In the genomic region with DNA sequence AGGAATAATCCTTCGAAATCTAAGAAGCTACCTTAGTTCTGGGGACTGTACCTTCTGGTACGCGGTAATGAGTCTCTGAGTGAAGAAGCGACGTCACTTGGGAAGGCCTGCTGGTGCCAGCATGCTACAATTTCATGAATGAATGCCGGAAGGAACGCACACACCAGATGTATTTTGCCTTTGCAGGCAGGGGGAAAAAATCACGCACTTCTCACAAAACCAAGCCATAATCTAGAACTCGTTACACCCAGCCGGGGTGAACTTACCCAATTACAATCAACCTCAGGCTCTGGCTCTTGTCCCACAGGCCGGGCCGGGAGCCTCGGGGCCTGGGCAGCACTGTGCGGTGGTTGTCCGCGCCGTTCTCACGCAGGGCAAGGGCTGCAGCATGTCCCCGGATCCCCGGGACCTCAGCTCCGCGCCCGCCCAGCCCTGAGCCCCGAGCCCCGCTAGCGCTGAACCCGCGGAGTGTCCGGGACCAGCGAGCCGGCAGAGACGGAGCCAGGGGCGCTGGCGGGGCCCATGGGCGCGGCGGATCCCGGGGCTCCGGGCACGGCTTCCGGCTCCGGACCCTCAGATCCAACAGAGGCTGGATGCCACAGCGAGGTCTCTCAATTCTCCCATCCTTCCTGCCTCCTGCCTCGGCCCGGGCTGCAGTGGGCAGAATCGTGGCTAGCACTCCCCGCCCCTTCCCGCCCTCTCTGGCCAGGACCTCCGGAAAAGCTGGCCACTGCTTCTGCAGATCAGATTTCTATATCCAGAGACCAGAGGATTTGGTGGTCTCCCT, we compare ENCODE assay signal across 9 mouse cellular contexts. TPM values are rescaled to one million over a fixed set of nuclear protein-coding genes. Genes with fewer than 3 reads are reported as not detected.
DNase-seq lines count a peak whose midpoint lies in the region; ATAC-seq and TF ChIP-seq lines count a peak whose summit lies in the region.
"Had no signal": no experiment of that assay in that cellular context is flagged by ENCODE, and none has a peak within 500 bp of the region (broad histone marks: within the 10 kb centered on the region; RNA-seq: fewer than 3 reads in every experiment).

No protein-coding gene starts in this region.

- no peaks in the 10 kb centered on the region for H3K9me3 ChIP-seq in hindbrain, postnatal 0 days (ENCODE audit: low read length)
- no peaks in the 10 kb centered on the region for H3K9me3 ChIP-seq in midbrain, embryonic 13.5 days

- H3K36me3 ChIP-seq in hindbrain, postnatal 0 days (ENCODE audit: insufficient read depth, low read length): no peaks in the 10 kb centered on the region
- no peaks in the 10 kb centered on the region; the same call in 1 of the 2 replicates for H3K36me3 ChIP-seq in midbrain, embryonic 13.5 days

- peak overlapping the region; percentile 47 for H3K4me3 ChIP-seq in cortical plate, adult 2 months (ENCODE audit: insufficient read depth, low read length)
- peak overlapping the region; percentile 58 for H3K4me3 ChIP-seq in hindbrain, postnatal 0 days (ENCODE audit: low read length)
- H3K4me3 ChIP-seq in midbrain, embryonic 13.5 days (replicated peaks): peak overlapping the region; percentile 58

- H3K27ac ChIP-seq in cortical plate, adult 2 months (ENCODE audit: insufficient read depth, low read length): no peak overlapping the region
- peak overlapping the region; percentile 73 for H3K27ac ChIP-seq in hindbrain, postnatal 0 days
- no peak overlapping the region for H3K27ac ChIP-seq in midbrain, embryonic 13.5 days

- peak; percentile 88 for ATAC-seq in hindbrain, postnatal 0 days
- peak; percentile 87 for ATAC-seq in midbrain, embryonic 13.5 days

- 0 out of 2 replicates have a peak, but pooled peaks have one; percentile 24 for TF ChIP-seq POLR2A in cortical plate, adult 2 months (IDR thresholded peaks at IDR 0.05; ENCODE audit: extremely low read depth, insufficient read depth, low read length)

- H3K4me2 ChIP-seq in hindbrain, postnatal 0 days (ENCODE audit: low read depth, low read length): peak overlapping the region; percentile 85
- H3K4me2 ChIP-seq in midbrain, embryonic 13.5 days (replicated peaks): peak overlapping the region; percentile 82

- H3K4me1 ChIP-seq in cortical plate, adult 2 months (ENCODE audit: control insufficient read depth, insufficient read depth, low read length): no peaks in the 10 kb centered on the region
- 0 out of 2 replicates have a peak, but pooled peaks cover 2% of the 10 kb centered on the region for H3K4me1 ChIP-seq in hindbrain, postnatal 0 days (ENCODE audit: insufficient read depth, low read length)
- peaks cover 6% of the 10 kb centered on the region for H3K4me1 ChIP-seq in midbrain, embryonic 13.5 days (replicated peaks)

- no peaks in the 10 kb centered on the region for H3K27me3 ChIP-seq in hindbrain, postnatal 0 days (ENCODE audit: insufficient read depth, low read length)
- 0 out of 2 replicates have a peak, but pooled peaks cover 4% of the 10 kb centered on the region for H3K27me3 ChIP-seq in midbrain, embryonic 13.5 days

- TF ChIP-seq CTCF in cortical plate, adult 2 months (IDR thresholded peaks at IDR 0.05; ENCODE audit: extremely low read depth, insufficient read depth, low read length): no peak
- no peak for TF ChIP-seq CTCF in hindbrain, postnatal 0 days (IDR thresholded peaks at IDR 0.05; ENCODE audit: low read depth)

- 2% methylated on average over 49 of the region's 49 CpGs for WGBS in hindbrain, postnatal 0 days
- WGBS in midbrain, embryonic 13.5 days: 3% methylated on average over 47 of the region's 49 CpGs

- peak overlapping the region; percentile 88 for H3K9ac ChIP-seq in hindbrain, postnatal 0 days (replicated peaks; ENCODE audit: low read length)
- H3K9ac ChIP-seq in midbrain, embryonic 13.5 days (replicated peaks): peak overlapping the region; percentile 83

- DNase-seq in layer of hippocampus, adult 11-12 months (ENCODE audit: low spot score): peak; percentile 34
- no peak for DNase-seq in layer of hippocampus, adult 9-10 months (ENCODE audit: low spot score)
- peak; percentile 25 to 29 for DNase-seq in gastrocnemius, postnatal 36 days
- peak; percentile 65 for DNase-seq in hindbrain, postnatal 0 days (ENCODE audit: low spot score)
- peak; percentile 44 to 60 for DNase-seq in left cerebral cortex, postnatal 25 days (ENCODE audit: low spot score in 2 of 2)
- peak; percentile 34 for DNase-seq in urinary bladder, adult 2 months (ENCODE audit: low spot score)

- intact Hi-C loops in gastrocnemius, postnatal 36 days (cut with DNase I): no loop called here
- intact Hi-C loops in left cerebral cortex, postnatal 25 days (cut with DNase I): no loop called here

RNA-seq across cellular contexts. Expression of gene Fam149a, which starts 23.8 kb away (rescaled TPM):
- polyA plus RNA-seq in cortical plate, adult 2 months (2012; rRNA removed): 16.4 and 17.0 TPM in 2 replicates
- 1 to 10 TPM; 2.9 to 3.0 TPM for total RNA-seq in gastrocnemius, postnatal 36 days (2021)
- 24.6 and 27.7 TPM in 2 replicates for total RNA-seq in hindbrain, postnatal 0 days (2014; rRNA removed)
- 19.8 and 20.2 TPM in 2 replicates for polyA plus RNA-seq in hindbrain, postnatal 0 days (2015; fragmentation: Nextera tagmentation; extraction: Ambion mirVana)
- total RNA-seq in left cerebral cortex, postnatal 25 days (2021): 10 to 100 TPM; 21.6 to 23.6 TPM
- polyA plus RNA-seq in midbrain, embryonic 13.5 days (2015; fragmentation: Nextera tagmentation; extraction: Ambion mirVana): 4.9 TPM in 2 replicates
- 16.5 and 21.2 TPM in 2 replicates for polyA plus RNA-seq in urinary bladder, adult 2 months (2012; rRNA removed)

RNA-seq across cellular contexts. Expression of gene Cyp4v3, which starts 25.3 kb away (rescaled TPM):
- polyA plus RNA-seq in cortical plate, adult 2 months (2012; rRNA removed): 5.4 and 5.6 TPM in 2 replicates
- under 1 TPM; 0.59 to 0.64 TPM for total RNA-seq in gastrocnemius, postnatal 36 days (2021)
- total RNA-seq in hindbrain, postnatal 0 days (2014; rRNA removed): 2.4 and 3.1 TPM in 2 replicates
- 2.8 and 3.0 TPM in 2 replicates for polyA plus RNA-seq in hindbrain, postnatal 0 days (2015; fragmentation: Nextera tagmentation; extraction: Ambion mirVana)
- 1 to 10 TPM; 5.1 to 5.7 TPM for total RNA-seq in left cerebral cortex, postnatal 25 days (2021)
- polyA plus RNA-seq in midbrain, embryonic 13.5 days (2015; fragmentation: Nextera tagmentation; extraction: Ambion mirVana): 1.9 and 2.3 TPM in 2 replicates
- 10.4 and 12.3 TPM in 2 replicates for polyA plus RNA-seq in urinary bladder, adult 2 months (2012; rRNA removed)

RNA-seq across cellular contexts. Expression of gene Gm45753, which starts 50.1 kb away (rescaled TPM):
- not detected in 2 replicates for polyA plus RNA-seq in cortical plate, adult 2 months (2012; rRNA removed)
- total RNA-seq in gastrocnemius, postnatal 36 days (2021): not detected
- not detected in 2 replicates for total RNA-seq in hindbrain, postnatal 0 days (2014; rRNA removed)
- not detected in 2 replicates for polyA plus RNA-seq in hindbrain, postnatal 0 days (2015; fragmentation: Nextera tagmentation; extraction: Ambion mirVana)
- total RNA-seq in left cerebral cortex, postnatal 25 days (2021): not detected
- polyA plus RNA-seq in midbrain, embryonic 13.5 days (2015; fragmentation: Nextera tagmentation; extraction: Ambion mirVana): not detected in 2 replicates
- not detected in 2 replicates for polyA plus RNA-seq in urinary bladder, adult 2 months (2012; rRNA removed)
- polyA plus RNA-seq: large intestine, adult 2 months had no signal

RNA-seq across cellular contexts. Expression of gene Tlr3, which starts 52.6 kb away (rescaled TPM):
- polyA plus RNA-seq in cortical plate, adult 2 months (2012; rRNA removed): 11.1 and 11.5 TPM in 2 replicates
- total RNA-seq in gastrocnemius, postnatal 36 days (2021): under 1 TPM; 0.91 to 0.99 TPM
- total RNA-seq in hindbrain, postnatal 0 days (2014; rRNA removed): 1.2 and 1.7 TPM in 2 replicates
- polyA plus RNA-seq in hindbrain, postnatal 0 days (2015; fragmentation: Nextera tagmentation; extraction: Ambion mirVana): 1.5 and 1.7 TPM in 2 replicates
- total RNA-seq in left cerebral cortex, postnatal 25 days (2021): 1 to 10 TPM; 9.4 to 9.7 TPM
- polyA plus RNA-seq in midbrain, embryonic 13.5 days (2015; fragmentation: Nextera tagmentation; extraction: Ambion mirVana): 0.46 and 1.0 TPM in 2 replicates
- 15.7 and 16.2 TPM in 2 replicates for polyA plus RNA-seq in urinary bladder, adult 2 months (2012; rRNA removed)
